Mouse (Mus musculus): Measurements from ENCODE around the gene Ldlrad3. TPM values are rescaled to one million over a fixed set of nuclear protein-coding genes. Genes with fewer than 3 reads are reported as not detected.

The Ldlrad3 gene
- polyA plus RNA-seq, 1 experiment from 2014 or later = 4.6 TPM

GRCm38 (mm10) chr2:102099702-102100450 lies 86.3 kb downstream of the Ldlrad3 start:
- no peak overlapping the region for H3K9ac ChIP-seq (replicated peaks)
- whole genome bisulfite sequencing (ENCODE audit: insufficient replicate concordance) = 66% methylated on average over 14 of the region's 14 CpGs
- H3K27me3 ChIP-seq (ENCODE audit: insufficient read depth, low read length) = no peaks in the 10 kb centered on the region
- TF ChIP-seq EP300 (IDR thresholded peaks at IDR 0.05; ENCODE audit: low read depth) = no peak
- no peak for TF ChIP-seq CTCF (IDR thresholded peaks at IDR 0.05; ENCODE audit: low read depth)
- H3K4me3 ChIP-seq (ENCODE audit: low read depth, low read length) = no peak overlapping the region
- H3K36me3 ChIP-seq (replicated peaks; ENCODE audit: insufficient read depth, low read length) = no peaks in the 10 kb centered on the region
- no peaks in the 10 kb centered on the region for H3K4me1 ChIP-seq (ENCODE audit: insufficient read depth)
- ATAC-seq (no peak), DNase-seq (no peak)
- H3K4me2 ChIP-seq (ENCODE audit: low read depth, low read length) = no peak overlapping the region
- H3K27ac ChIP-seq (ENCODE audit: low read depth) = no peak overlapping the region
- no peaks in the 10 kb centered on the region for H3K9me3 ChIP-seq (ENCODE audit: low read length)

GRCm38 (mm10) chr2:102099261-102099660 lies 86.9 kb downstream of the Ldlrad3 start:
- ATAC-seq (no peak), DNase-seq (no peak)
- Histone ChIP-seq H3K36me3 (replicated peaks; ENCODE audit: insufficient read depth, low read length) (no peaks in the 10 kb centered on the region), H3K4me3 (ENCODE audit: low read depth, low read length) (no peak overlapping the region), H3K4me1 (ENCODE audit: insufficient read depth) (no peaks in the 10 kb centered on the region), H3K9ac (replicated peaks) (no peak overlapping the region), H3K27me3 (ENCODE audit: insufficient read depth, low read length) (no peaks in the 10 kb centered on the region), H3K4me2 (ENCODE audit: low read depth, low read length) (no peak overlapping the region), H3K9me3 (ENCODE audit: low read length) (no peaks in the 10 kb centered on the region), H3K27ac (ENCODE audit: low read depth) (no peak overlapping the region)
- 88% methylated on average over 4 of the region's 4 CpGs for WGBS (ENCODE audit: insufficient replicate concordance)
- TF ChIP-seq CTCF (IDR thresholded peaks at IDR 0.05; ENCODE audit: low read depth) = no peak
- no peak for TF ChIP-seq EP300 (IDR thresholded peaks at IDR 0.05; ENCODE audit: low read depth)

GRCm38 (mm10) chr2:102094773-102095172 lies 91.4 kb downstream of the Ldlrad3 start:
- no peaks in the 10 kb centered on the region for H3K36me3 ChIP-seq (replicated peaks; ENCODE audit: insufficient read depth, low read length)
- no peak overlapping the region for H3K4me3 ChIP-seq (ENCODE audit: low read depth, low read length)
- H3K4me2 ChIP-seq (ENCODE audit: low read depth, low read length) = no peak overlapping the region
- DNase-seq = no peak
- WGBS (ENCODE audit: insufficient replicate concordance) = 80% methylated on average over 11 of the region's 11 CpGs
- TF ChIP-seq EP300 (IDR thresholded peaks at IDR 0.05; ENCODE audit: low read depth) (no peak), CTCF (IDR thresholded peaks at IDR 0.05; ENCODE audit: low read depth) (no peak)
- H3K27ac ChIP-seq (ENCODE audit: low read depth) = no peak overlapping the region
- ATAC-seq = no peak
- no peaks in the 10 kb centered on the region for H3K27me3 ChIP-seq (ENCODE audit: insufficient read depth, low read length)
- H3K9ac ChIP-seq (replicated peaks) = no peak overlapping the region
- H3K4me1 ChIP-seq (ENCODE audit: insufficient read depth) = no peaks in the 10 kb centered on the region
- H3K9me3 ChIP-seq (ENCODE audit: low read length) = no peaks in the 10 kb centered on the region

- no peak for ATAC-seq
Observed at GRCm38 (mm10) chr2:102094281-102094680, 91.9 kb downstream of the Ldlrad3 start.

GRCm38 (mm10) chr2:102092579-102092978 lies 93.6 kb downstream of the Ldlrad3 start:
- Histone ChIP-seq H3K4me2 (ENCODE audit: low read depth, low read length) (no peak overlapping the region), H3K27ac (ENCODE audit: low read depth) (no peak overlapping the region), H3K27me3 (ENCODE audit: insufficient read depth, low read length) (no peaks in the 10 kb centered on the region), H3K4me3 (ENCODE audit: low read depth, low read length) (no peak overlapping the region), H3K4me1 (ENCODE audit: insufficient read depth) (no peaks in the 10 kb centered on the region), H3K9ac (replicated peaks) (no peak overlapping the region), H3K9me3 (ENCODE audit: low read length) (no peaks in the 10 kb centered on the region), H3K36me3 (replicated peaks; ENCODE audit: insufficient read depth, low read length) (no peaks in the 10 kb centered on the region)
- TF ChIP-seq EP300 (IDR thresholded peaks at IDR 0.05; ENCODE audit: low read depth) (no peak), CTCF (IDR thresholded peaks at IDR 0.05; ENCODE audit: low read depth) (no peak)
- no peak for ATAC-seq
- WGBS (ENCODE audit: insufficient replicate concordance) = 71% methylated on average over 10 of the region's 10 CpGs
- DNase-seq = no peak

More at GRCm38 (mm10) chr2:102094281-102094680, 91.9 kb downstream of the Ldlrad3 start:
- H3K9ac ChIP-seq (replicated peaks) = no peak overlapping the region
- H3K27me3 ChIP-seq (ENCODE audit: insufficient read depth, low read length) = no peaks in the 10 kb centered on the region
- no peaks in the 10 kb centered on the region for H3K9me3 ChIP-seq (ENCODE audit: low read length)
- H3K4me2 ChIP-seq (ENCODE audit: low read depth, low read length) = no peak overlapping the region
- DNase-seq = no peak
- H3K27ac ChIP-seq (ENCODE audit: low read depth) = no peak overlapping the region
- H3K4me3 ChIP-seq (ENCODE audit: low read depth, low read length) = no peak overlapping the region
- H3K36me3 ChIP-seq (replicated peaks; ENCODE audit: insufficient read depth, low read length) = no peaks in the 10 kb centered on the region
- no peaks in the 10 kb centered on the region for H3K4me1 ChIP-seq (ENCODE audit: insufficient read depth)
- TF ChIP-seq CTCF (IDR thresholded peaks at IDR 0.05; ENCODE audit: low read depth) = no peak
- no peak for TF ChIP-seq EP300 (IDR thresholded peaks at IDR 0.05; ENCODE audit: low read depth)
- 86% methylated on average over 3 of the region's 3 CpGs for WGBS (ENCODE audit: insufficient replicate concordance)

- Histone ChIP-seq H3K4me3 (ENCODE audit: low read depth, low read length) (no peak overlapping the region), H3K27me3 (ENCODE audit: insufficient read depth, low read length) (no peaks in the 10 kb centered on the region), H3K4me1 (ENCODE audit: insufficient read depth) (no peaks in the 10 kb centered on the region), H3K9me3 (ENCODE audit: low read length) (no peaks in the 10 kb centered on the region), H3K9ac (replicated peaks) (no peak overlapping the region), H3K4me2 (ENCODE audit: low read depth, low read length) (no peak overlapping the region), H3K27ac (ENCODE audit: low read depth) (no peak overlapping the region), H3K36me3 (replicated peaks; ENCODE audit: insufficient read depth, low read length) (no peaks in the 10 kb centered on the region)
- TF ChIP-seq EP300 (IDR thresholded peaks at IDR 0.05; ENCODE audit: low read depth) (no peak), CTCF (IDR thresholded peaks at IDR 0.05; ENCODE audit: low read depth) (peak; percentile 78)
- ATAC-seq (peak; percentile 58), DNase-seq (peak; percentile 53)
- WGBS (ENCODE audit: insufficient replicate concordance) = 58% methylated on average over 8 of the region's 8 CpGs
Observed at GRCm38 (mm10) chr2:102091516-102092350, 94.5 kb downstream of the Ldlrad3 start.

Measured in liver, postnatal 0 days (tissue).